Mouse (Mus musculus): ENCODE results near the gene Tcerg1l.

Gene Tcerg1l

GRCm38 (mm10) chr7:138397485-138398181 lies at the start of gene Tcerg1l:
Tcerg1l (minus strand) TSS chr7:138397730.
- DNase-seq (ENCODE audit: low spot score) = no peak

GRCm38 (mm10) chr7:138442096-138442495 lies 44.6 kb upstream of the Tcerg1l start:
- DNase-seq (ENCODE audit: low spot score) = no peak

GRCm38 (mm10) chr7:138432541-138432940 lies 35.0 kb upstream of the Tcerg1l start:
- no peak for DNase-seq (ENCODE audit: low spot score)

GRCm38 (mm10) chr7:138431456-138431855 lies 33.9 kb upstream of the Tcerg1l start:
- DNase-seq (ENCODE audit: low spot score) = no peak

GRCm38 (mm10) chr7:138429916-138430315 lies 32.4 kb upstream of the Tcerg1l start:
- DNase-seq (ENCODE audit: low spot score) = no peak

- no peak for DNase-seq (ENCODE audit: low spot score)
These were observed 31.3 kb upstream of the Tcerg1l start for GRCm38 (mm10) chr7:138428826-138429225.

- DNase-seq (ENCODE audit: low spot score) = no peak
These were observed 29.9 kb upstream of the Tcerg1l start for GRCm38 (mm10) chr7:138427441-138427840.

- DNase-seq (ENCODE audit: low spot score) = no peak
These were observed 16.0 kb upstream of the Tcerg1l start for GRCm38 (mm10) chr7:138413496-138413895.

- no peak for DNase-seq (ENCODE audit: low spot score)
These were observed 4.1 kb upstream of the Tcerg1l start for GRCm38 (mm10) chr7:138401641-138402040.

GRCm38 (mm10) chr7:138400506-138401272 lies 3.2 kb upstream of the Tcerg1l start:
- DNase-seq (ENCODE audit: low spot score) = no peak

GRCm38 (mm10) chr7:138398182-138398793 lies 758 bp upstream of the Tcerg1l start:
- DNase-seq (ENCODE audit: low spot score) = no peak

- DNase-seq (ENCODE audit: low spot score) = no peak
These were observed 556 bp downstream of the Tcerg1l start for GRCm38 (mm10) chr7:138396863-138397484.

- no peak for DNase-seq (ENCODE audit: low spot score)
These were observed 1.2 kb downstream of the Tcerg1l start for GRCm38 (mm10) chr7:138396109-138396862.

- DNase-seq (ENCODE audit: low spot score) = no peak
These were observed 7.6 kb downstream of the Tcerg1l start for GRCm38 (mm10) chr7:138389941-138390340.

GRCm38 (mm10) chr7:138389071-138389470 lies 8.5 kb downstream of the Tcerg1l start:
- DNase-seq (ENCODE audit: low spot score) = no peak

- no peak for DNase-seq (ENCODE audit: low spot score)
These were observed 18.3 kb downstream of the Tcerg1l start for GRCm38 (mm10) chr7:138379221-138379620.

GRCm38 (mm10) chr7:138378546-138378945 lies 19.0 kb downstream of the Tcerg1l start:
- DNase-seq (ENCODE audit: low spot score) = no peak

- no peak for DNase-seq (ENCODE audit: low spot score)
These were observed 22.0 kb downstream of the Tcerg1l start for GRCm38 (mm10) chr7:138375573-138375972.

GRCm38 (mm10) chr7:138374376-138374775 lies 23.2 kb downstream of the Tcerg1l start:
- DNase-seq (ENCODE audit: low spot score) = no peak

- DNase-seq (ENCODE audit: low spot score) = no peak
These were observed 24.0 kb downstream of the Tcerg1l start for GRCm38 (mm10) chr7:138373530-138373929.

- DNase-seq (ENCODE audit: low spot score) = no peak
These were observed 30.0 kb downstream of the Tcerg1l start for GRCm38 (mm10) chr7:138367570-138367969.

- DNase-seq (ENCODE audit: low spot score) = no peak
These were observed 32.0 kb downstream of the Tcerg1l start for GRCm38 (mm10) chr7:138365519-138365918.
